Mouse (Mus musculus): ENCODE data around the gene Plxnb2.

Gene Plxnb2

DNA sequence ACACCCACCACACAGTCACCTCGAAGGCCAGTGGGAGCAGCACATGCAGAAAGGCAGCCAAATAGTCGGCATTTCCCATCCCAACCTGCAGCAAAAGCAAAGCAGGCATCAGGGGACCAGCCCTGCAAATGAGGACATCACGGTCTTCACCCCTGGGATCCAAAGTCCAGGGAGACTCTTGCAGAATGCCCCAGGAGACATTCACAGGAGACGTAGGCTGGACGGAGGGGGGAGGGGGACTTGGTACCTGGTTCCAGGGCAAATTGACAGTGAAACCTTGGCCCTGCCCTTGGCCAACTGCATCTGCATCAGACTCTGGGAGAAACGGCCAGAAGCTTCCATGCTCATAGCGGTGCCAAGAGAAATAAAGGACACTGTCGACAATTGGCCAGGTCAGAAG, 54.0 kb downstream of the Plxnb2 start:
- no peak for DNase-seq (ENCODE audit: low spot score)

- DNase-seq (ENCODE audit: low spot score), result no peak
Observed at GRCm38 (mm10) chr15:89125351-89125750, 55.2 kb downstream of the Plxnb2 start.

DNA sequence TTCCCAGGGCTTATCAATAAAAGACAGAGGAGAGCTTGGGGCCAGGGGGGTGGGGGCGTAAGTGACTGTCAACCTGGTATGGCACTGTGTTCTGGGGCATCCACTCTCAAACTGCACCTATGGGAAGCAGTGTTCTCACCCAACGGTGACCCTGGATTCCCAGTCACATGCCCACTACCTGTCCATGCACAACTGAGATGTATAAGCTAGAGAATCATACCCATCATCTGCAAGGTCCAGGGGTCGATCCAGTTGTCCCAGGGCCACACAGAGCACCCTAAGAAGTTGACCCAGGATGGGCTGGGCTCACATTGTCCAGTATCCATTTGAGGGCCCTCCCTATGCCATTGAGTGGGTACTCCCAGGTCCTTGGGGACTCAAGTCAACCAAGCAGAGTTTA, 56.3 kb downstream of the Plxnb2 start:
- DNase-seq (ENCODE audit: low spot score), result no peak

DNA sequence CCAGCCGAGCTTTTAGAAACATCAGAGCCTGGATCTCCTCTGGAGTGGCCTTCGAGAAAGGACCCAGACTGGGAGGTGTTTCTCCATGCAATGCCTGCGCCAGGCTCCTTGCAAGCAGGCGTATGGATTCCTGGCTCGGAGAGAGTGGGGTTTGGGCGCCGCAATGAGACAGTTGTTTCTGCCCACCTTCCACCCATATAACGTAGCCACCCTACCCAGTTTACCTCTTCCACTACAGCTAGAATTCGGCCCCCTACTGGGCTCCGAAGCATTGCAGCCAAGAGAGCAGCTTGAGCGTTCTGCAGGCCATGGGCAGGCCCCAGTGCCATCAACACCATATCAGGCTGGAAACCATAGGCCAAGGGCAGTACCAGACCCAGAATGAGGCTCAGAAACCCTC, 57.0 kb downstream of the Plxnb2 start:
- DNase-seq (ENCODE audit: low spot score), result peak; percentile 36

- DNase-seq (ENCODE audit: low spot score), result peak; percentile 96
Observed at GRCm38 (mm10) chr15:89122649-89123366, 57.8 kb downstream of the Plxnb2 start, which contains the start of gene Tubgcp6. TSS of gene Tubgcp6 (minus strand) at chr15:89123112.

GRCm38 (mm10) chr15:89118007-89118406, 62.6 kb downstream of the Plxnb2 start:
- DNase-seq (ENCODE audit: low spot score), result peak; percentile 44

DNA sequence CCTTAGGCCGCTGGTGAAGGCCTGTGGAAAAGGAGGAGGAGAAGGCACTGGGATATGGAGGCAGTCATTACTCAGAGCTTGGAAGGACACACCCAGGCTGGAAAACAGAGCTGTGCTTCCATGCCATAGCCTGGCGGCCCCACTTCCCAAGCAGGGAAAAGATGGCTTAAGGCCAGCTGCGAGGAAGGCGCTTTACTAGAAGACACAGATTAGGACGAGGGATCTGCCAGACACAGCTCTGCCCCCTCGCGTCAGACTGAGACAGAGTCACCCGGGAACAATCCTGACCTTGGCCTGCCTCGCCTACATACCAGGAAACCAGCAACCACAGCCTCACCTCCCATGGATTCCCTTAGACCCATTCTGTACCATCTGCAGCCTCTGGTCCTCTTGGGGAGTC, 70.4 kb downstream of the Plxnb2 start:
- no peak for DNase-seq (ENCODE audit: low spot score)

GRCm38 (mm10) chr15:89106976-89107375, 73.6 kb downstream of the Plxnb2 start:
- no peak for DNase-seq (ENCODE audit: low spot score)

GRCm38 (mm10) chr15:89106073-89106472, 74.5 kb downstream of the Plxnb2 start:
- DNase-seq (ENCODE audit: low spot score), result no peak

All from retina, embryonic 14.5 days (tissue).